Mouse (Mus musculus): ENCODE measurements around the gene Sos1.
"Not testable (repeated sequence)": the region's sequence is repeated elsewhere in the genome, so short reads cannot be mapped to it uniquely, and the experiment has no call there.

Sos1 gene

GRCm38 (mm10) chr17:80426171-80426570 is 54.1 kb downstream of the Sos1 start:
- DNase-seq (ENCODE audit: inconsistent ontology term) = no peak

DNA sequence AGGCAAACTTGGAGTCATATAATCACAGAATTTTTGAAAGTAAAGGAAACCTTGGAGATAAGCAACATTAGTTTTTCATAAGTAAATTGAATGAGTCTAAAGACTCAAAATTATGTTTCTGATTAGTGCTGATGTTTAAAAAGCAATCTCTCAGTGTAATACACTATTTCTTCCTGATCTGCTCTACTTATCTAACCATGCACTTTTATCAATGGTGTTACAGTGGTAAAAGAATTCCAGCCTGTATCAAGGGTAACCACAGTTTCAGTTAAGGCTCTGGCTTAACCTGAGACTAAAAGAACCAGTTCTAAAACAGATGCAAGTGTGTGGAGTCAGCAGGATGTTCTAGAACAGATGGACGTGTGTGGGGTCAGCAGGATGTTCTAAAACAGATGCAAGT is 59.3 kb downstream of the Sos1 start:
- DNase-seq (ENCODE audit: inconsistent ontology term) = no peak

GRCm38 (mm10) chr17:80418572-80419210 is 61.6 kb downstream of the Sos1 start:
- no peak for DNase-seq (ENCODE audit: inconsistent ontology term)

DNA sequence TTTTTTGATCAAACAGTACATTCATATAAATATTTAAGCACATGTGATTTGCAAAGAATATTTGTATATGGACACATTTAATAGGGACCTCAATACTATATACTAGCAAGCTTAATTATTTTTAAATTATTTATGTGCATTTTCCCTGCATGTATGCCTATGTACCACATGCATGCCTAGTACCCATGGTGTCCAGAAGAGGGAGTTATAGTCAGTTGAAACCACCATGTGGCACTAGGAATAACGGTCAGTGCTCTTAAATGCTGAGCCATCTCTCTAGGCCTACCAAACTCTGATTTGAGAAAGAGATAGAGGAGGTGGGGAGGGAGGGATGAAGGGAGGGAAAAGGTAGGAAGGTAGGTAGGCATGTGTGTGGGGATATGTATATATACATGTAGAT is 69.1 kb downstream of the Sos1 start:
- DNase-seq (ENCODE audit: inconsistent ontology term) = peak; percentile 2

DNA sequence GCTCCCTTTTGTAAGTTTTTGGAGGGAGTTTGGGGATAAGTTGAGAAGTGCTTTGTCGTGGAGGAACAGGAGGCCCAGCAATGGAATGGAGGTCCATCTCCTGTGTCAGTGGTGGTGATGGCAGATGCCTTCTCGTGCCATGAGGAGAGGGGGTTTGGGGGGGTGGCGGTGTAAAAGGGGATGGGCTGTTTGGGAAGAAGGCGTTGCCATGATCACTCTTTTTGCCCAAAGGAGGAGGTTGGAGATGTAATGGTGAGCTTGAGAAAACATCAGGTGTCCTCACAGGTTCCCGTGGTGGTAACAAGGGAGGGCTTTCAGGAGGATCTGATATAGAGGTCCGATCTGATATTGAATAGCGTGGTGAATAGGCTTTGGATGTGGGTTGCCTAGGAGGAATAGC is 82.0 kb downstream of the Sos1 start:
- DNase-seq (ENCODE audit: inconsistent ontology term) = no peak

DNA sequence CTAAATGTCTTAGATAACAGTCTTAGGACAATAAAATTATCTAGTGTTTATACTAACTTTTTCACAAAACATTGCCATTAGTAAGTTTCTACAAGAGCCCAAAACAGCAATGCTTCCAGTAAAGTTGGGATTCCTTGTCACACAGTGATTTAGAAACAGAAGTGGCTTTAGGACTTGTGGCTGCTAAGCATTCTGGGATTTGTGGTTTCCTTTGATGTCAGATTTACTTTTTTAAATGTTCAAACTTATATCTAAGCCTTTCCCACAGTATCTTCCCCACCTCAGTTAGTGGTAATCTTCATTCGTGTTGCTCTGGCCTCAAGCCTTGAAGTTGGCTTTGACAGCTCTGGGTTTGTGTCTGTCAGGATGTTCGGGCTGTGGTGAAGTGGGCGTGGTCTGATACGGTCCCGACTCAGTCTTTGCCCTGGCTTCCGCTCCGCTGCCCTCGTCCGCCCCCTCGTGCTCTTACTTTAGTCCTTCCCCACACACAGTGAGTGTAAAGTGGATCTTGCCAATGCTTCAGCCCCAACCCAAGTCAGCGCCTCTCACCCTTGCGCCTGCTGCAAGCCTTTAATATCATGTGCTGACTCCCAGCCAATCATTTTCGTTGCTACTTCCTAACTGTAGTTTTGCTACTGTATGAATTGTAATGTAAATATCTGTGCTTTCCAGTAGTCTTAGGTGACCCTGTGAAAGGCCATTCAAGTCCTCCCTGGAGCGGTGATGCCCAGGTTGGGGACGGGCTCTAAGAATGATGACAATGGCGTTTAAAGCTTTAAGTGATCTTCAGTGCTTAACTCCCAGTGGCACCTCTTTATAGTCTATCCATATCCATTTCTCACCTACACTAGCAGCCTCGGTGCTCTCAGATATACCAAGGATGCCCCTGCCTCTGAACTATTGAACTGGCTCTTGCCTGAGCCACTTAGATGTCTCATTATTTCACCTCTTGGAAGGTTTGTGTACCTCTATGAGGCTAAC is 88.5 kb downstream of the Sos1 start:
- peak; percentile 74 for DNase-seq (ENCODE audit: inconsistent ontology term)

DNA sequence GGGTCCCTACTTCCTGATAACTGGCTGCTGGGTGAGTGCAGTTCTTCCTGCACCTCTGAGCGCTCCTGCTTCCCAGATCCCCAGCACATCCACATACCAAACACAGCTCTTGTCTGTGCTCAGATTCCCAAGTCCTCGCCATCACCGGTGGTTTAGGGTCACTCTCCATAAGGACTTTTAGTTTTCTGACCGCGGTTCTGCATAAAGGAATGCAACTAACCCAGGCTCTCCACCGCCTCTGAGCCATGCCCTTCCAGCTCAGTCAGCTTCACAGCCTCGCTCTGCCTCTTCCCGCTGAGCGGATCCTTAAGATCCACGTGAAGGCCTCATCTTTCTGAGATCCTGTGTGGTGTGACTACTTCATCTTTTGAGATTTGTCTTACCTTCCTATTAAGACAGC is 90.2 kb downstream of the Sos1 start:
- DNase-seq (ENCODE audit: inconsistent ontology term) = no peak

DNA sequence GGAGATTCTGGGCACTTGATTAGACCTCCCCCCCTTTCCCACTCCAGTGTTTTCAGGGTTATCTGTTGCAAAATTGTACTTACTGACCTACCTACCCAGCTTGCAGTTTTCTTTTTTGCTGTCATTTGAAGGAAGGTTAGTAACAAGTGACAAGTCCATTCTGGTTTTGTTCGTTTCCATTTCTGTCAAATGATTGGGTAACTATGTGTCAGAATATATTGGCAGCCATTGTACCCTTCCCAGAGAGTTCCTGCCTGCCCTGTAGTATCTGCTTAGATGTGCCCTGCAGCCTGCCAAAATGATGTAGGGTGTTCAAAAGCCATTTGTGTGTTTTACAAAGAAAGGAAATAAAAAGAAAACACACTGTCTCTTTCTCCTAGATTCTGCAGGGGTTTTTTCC is 94.6 kb downstream of the Sos1 start:
- DNase-seq (ENCODE audit: inconsistent ontology term) = no peak

DNA sequence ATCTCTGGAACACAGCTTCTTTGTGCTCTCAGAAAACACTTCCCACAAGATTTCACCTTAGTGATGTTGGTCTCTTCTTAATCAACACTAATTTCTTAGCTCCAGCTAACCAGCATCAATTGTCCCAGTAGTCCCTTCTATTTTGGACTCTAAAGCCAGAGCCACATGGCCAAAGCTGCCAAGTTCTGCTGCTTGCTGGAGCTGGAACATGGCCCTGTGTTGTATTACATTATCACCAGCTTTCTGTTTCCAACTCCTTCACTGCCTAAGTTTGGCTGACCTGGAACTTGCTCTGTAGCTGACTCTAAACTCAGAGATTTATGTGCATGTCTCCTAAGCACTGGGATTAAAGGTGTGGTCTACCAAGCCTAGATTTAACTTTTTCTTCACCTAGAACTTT is 101.9 kb downstream of the Sos1 start:
- DNase-seq (ENCODE audit: inconsistent ontology term) = not testable (repeated sequence)

- no peak for DNase-seq (ENCODE audit: inconsistent ontology term)
These were observed 106.5 kb downstream of the Sos1 start for GRCm38 (mm10) chr17:80373726-80374096.

DNA sequence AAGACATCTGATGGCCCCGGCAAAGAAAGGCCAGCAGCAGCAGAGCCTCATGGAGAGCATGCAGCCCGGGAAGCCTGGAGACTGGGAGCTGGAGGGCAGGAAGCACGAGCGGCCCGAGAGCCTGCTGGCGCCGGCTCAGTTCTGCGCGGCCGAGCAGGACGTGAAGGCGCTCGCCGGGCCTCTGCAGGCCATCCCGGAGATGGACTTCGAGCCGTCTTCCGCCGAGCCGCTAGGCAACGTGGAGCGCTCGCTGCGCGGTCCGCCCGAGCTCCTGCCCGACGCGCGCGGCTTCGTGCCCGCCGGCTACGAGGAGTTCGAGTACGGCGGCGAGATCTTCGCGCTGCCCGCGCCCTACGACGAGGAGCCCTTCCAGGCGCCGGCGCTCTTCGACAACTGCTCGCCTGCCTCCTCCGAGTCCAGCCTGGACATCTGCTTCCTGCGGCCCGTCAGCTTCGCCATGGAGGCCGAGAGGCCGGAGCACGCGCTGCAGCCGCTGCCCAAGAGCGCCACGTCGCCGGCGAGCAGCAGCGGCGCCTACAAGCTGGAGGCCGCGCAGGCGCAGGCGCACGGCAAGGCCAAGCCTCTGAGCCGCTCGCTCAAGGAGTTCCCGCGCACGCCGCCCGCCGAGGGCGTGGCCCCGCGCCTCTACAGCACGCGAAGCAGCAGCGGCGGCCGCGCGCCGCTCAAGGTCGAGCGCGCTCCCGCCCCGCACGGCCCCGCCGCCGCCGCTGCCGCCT is 107.1 kb downstream of the Sos1 start, which contains the start of gene Gm10190:
Gene Gm10190, minus strand, starts transcription at position 553 of the 737 bp plus-strand sequence.
- peak; percentile 93 for DNase-seq (ENCODE audit: inconsistent ontology term)

DNA sequence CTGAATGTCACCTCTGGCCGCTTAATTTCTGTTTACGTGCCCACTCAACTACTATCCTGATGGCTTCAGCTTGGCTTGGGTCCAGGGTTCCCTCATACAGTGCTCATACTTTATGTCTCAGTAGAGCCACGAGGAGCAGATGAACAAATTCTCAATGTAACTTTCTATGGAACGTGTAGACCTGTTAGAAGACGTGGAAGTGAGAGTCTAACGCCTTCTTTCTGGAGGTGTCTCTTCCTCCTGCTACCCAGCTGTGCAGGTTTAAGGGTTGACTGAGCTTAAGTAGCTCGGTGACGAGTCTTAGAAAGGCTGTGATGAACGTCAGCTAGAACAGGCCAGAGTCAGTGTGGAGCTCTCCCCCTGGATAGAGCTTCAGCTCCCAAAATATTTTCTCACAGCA is 111.6 kb downstream of the Sos1 start:
- no peak for DNase-seq (ENCODE audit: inconsistent ontology term)

DNA sequence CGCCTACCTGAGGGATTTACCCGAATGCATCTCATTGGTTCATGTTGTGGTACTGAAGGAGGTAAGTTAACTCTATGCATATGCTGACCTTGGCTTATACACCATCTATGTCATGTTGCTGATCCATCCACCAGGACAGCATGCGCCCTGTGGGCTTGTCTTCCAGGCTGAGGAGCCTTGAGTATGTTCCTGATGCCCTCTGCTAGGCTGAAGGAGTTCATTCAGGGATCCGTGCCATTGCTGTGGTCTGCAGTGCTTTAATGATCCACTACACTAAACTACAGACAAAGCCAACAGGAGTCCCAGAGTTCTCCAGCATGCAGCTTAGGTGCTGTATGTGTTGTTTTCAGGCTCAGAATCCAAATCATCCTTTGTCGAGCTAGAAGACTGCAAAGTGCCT is 113.0 kb downstream of the Sos1 start:
- DNase-seq (ENCODE audit: inconsistent ontology term) = no peak

DNA sequence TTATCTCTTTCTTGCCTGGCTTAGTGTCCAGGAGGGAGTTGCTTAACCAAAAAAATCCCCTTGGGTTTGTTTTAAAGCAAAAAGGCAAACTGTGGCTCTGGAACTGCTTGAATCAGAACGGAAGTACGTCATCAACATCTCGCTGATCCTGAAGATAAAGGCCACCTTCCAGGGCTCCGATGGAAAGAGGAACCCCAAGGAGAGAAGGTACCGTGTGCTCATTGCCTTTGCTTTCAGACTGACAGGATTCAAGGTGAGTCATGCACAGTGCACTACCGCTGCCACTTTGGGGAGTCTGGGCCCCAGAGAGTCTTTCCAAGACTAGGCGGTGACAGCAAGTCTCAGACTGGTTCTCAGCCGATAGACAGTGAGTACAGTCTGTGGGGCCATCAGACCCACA is 120.0 kb downstream of the Sos1 start:
- DNase-seq (ENCODE audit: inconsistent ontology term) = no peak

DNA sequence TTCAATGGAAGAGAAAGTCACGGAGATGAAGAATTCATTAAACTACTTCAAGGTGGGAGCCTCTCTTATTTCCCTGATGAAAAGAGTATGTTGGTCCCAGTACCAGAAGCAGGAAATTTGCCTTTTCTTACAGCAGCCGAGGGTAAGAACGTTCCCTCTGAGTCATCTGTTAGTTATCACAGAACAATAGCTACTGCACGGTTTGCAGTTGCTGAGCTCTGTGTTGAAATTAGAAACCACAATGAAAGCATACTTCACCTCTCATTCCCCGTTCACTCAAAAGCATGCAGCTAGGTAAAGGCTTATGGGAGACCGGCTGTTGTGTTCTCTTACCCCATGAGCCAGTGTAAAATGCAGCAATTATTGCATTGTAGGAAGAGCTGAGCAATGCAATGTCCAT is 133.0 kb downstream of the Sos1 start:
- DNase-seq (ENCODE audit: inconsistent ontology term) = peak; percentile 55

- peak; percentile 9 for DNase-seq (ENCODE audit: inconsistent ontology term)
These were observed 133.6 kb downstream of the Sos1 start for GRCm38 (mm10) chr17:80346591-80347125.

GRCm38 (mm10) chr17:80345277-80345676 is 135.0 kb downstream of the Sos1 start:
- DNase-seq (ENCODE audit: inconsistent ontology term) = no peak
